Mouse (Mus musculus) cortical plate, adult 2 months (tissue): ENCODE measurements around the gene Nfia. TPM values are rescaled to one million over a fixed set of nuclear protein-coding genes. Genes with fewer than 3 reads are reported as not detected.

ENCODE experiments used
- H3K27ac ChIP-seq: fragments of 200-500 bp; 2 replicates; pipeline ENCODE4 v1.5.1; 2012; ENCODE audit warnings: low read length, control low read depth, inconsistent platforms; ENCODE audit not compliant: insufficient read depth
- H3K4me1 ChIP-seq: fragments of 200-500 bp; 2 replicates; pipeline ENCODE4 v1.6.1; 2011; ENCODE audit warnings: low read length; ENCODE audit not compliant: control insufficient read depth, insufficient read depth
- H3K4me3 ChIP-seq: fragments of 200-500 bp; 2 replicates; pipeline ENCODE4 v1.5.1; 2011; ENCODE audit warnings: mild to moderate bottlenecking, low read length, control low read depth; ENCODE audit not compliant: insufficient read depth
- CTCF ChIP-seq: fragments of 200-500 bp; IDR thresholded peaks from 2 replicates; pipeline ENCODE4 v1.5.1; 2011; ENCODE audit warnings: mild to moderate bottlenecking, control low read depth, low read length; ENCODE audit not compliant: insufficient read depth; ENCODE audit errors: extremely low read depth
- POLR2A ChIP-seq: fragments of 200-500 bp; IDR thresholded peaks from 2 replicates; pipeline ENCODE4 v1.6.1; 2011; ENCODE audit warnings: mild to moderate bottlenecking, low read length, control low read depth; ENCODE audit not compliant: insufficient read depth; ENCODE audit errors: extremely low read depth
- polyA plus RNA-seq: library from polyadenylated mRNA; depleted of rRNA; stranded (reverse); fragments of >200 nt; gene quantifications from 2 replicates; pipeline ENCODE4 v1.2.3, GENCODE M21; 2012

Gene Nfia
- polyA plus RNA-seq, 1 experiment, result 24.1 TPM

GRCm38 (mm10) chr4:97857549-97857948 is 85.0 kb downstream of the Nfia start:
- no peak overlapping the region for H3K27ac ChIP-seq
- H3K4me3 ChIP-seq, result no peak overlapping the region
- peaks cover 2% of the 10 kb centered on the region for H3K4me1 ChIP-seq
- TF ChIP-seq POLR2A, result no peak
- no peak for TF ChIP-seq CTCF

- Histone ChIP-seq H3K4me1 (peaks cover 2% of the 10 kb centered on the region), H3K4me3 (no peak overlapping the region), H3K27ac (no peak overlapping the region)
- TF ChIP-seq CTCF (no peak), POLR2A (no peak)
Observed at GRCm38 (mm10) chr4:97859431-97859830, 86.9 kb downstream of the Nfia start.

- no peak overlapping the region for H3K4me3 ChIP-seq
- no peak overlapping the region for H3K27ac ChIP-seq
- TF ChIP-seq POLR2A, result no peak
- no peak for TF ChIP-seq CTCF
- peaks cover 2% of the 10 kb centered on the region for H3K4me1 ChIP-seq
Observed at GRCm38 (mm10) chr4:97860376-97860775, 87.8 kb downstream of the Nfia start.

GRCm38 (mm10) chr4:97860791-97861344 is 88.3 kb downstream of the Nfia start:
- no peak overlapping the region for H3K27ac ChIP-seq
- H3K4me1 ChIP-seq, result peaks cover 2% of the 10 kb centered on the region
- H3K4me3 ChIP-seq, result no peak overlapping the region
- TF ChIP-seq CTCF (no peak), POLR2A (no peak)

- Histone ChIP-seq H3K4me3 (no peak overlapping the region), H3K4me1 (peaks cover 2% of the 10 kb centered on the region), H3K27ac (no peak overlapping the region)
- TF ChIP-seq POLR2A (no peak), CTCF (no peak)
Observed at GRCm38 (mm10) chr4:97862379-97862778, 89.8 kb downstream of the Nfia start.

GRCm38 (mm10) chr4:97864276-97864675 is 91.7 kb downstream of the Nfia start:
- no peak for TF ChIP-seq CTCF
- no peak for TF ChIP-seq POLR2A
- H3K4me3 ChIP-seq, result no peak overlapping the region
- no peak overlapping the region for H3K27ac ChIP-seq
- peaks cover 6% of the 10 kb centered on the region for H3K4me1 ChIP-seq

GRCm38 (mm10) chr4:97865410-97865953 is 92.9 kb downstream of the Nfia start:
- H3K4me1 ChIP-seq, result peaks cover 9% of the 10 kb centered on the region; the same call in 1 of the 2 replicates
- H3K27ac ChIP-seq, result no peak overlapping the region
- no peak for TF ChIP-seq POLR2A
- TF ChIP-seq CTCF, result no peak
- no peak overlapping the region for H3K4me3 ChIP-seq

GRCm38 (mm10) chr4:97866463-97866862 is 93.9 kb downstream of the Nfia start:
- Histone ChIP-seq H3K27ac (no peak overlapping the region), H3K4me1 (peaks cover 9% of the 10 kb centered on the region; the same call in 1 of the 2 replicates), H3K4me3 (no peak overlapping the region)
- no peak for TF ChIP-seq CTCF
- no peak for TF ChIP-seq POLR2A

- Histone ChIP-seq H3K4me1 (peaks cover 12% of the 10 kb centered on the region), H3K4me3 (peak overlapping the region; percentile 36), H3K27ac (peak overlapping the region; percentile 98)
- no peak for TF ChIP-seq POLR2A
- no peak for TF ChIP-seq CTCF
Observed at GRCm38 (mm10) chr4:97868307-97868937, 95.9 kb downstream of the Nfia start.

- Histone ChIP-seq H3K27ac (peak overlapping the region; percentile 98), H3K4me3 (peak overlapping the region; percentile 36), H3K4me1 (peaks cover 12% of the 10 kb centered on the region)
- TF ChIP-seq POLR2A (peak; percentile 80; the same call in 1 of the 2 replicates), CTCF (no peak)
Observed at GRCm38 (mm10) chr4:97868938-97869440, 96.5 kb downstream of the Nfia start.
